In genomic region chr12:12906321-12906720, GRCm38 (mm10) we compare ENCODE assay signal across 15 mouse cellular contexts. TPM values are rescaled to one million over a fixed set of nuclear protein-coding genes. Genes with fewer than 3 reads are reported as not detected.
DNase-seq lines count a peak whose midpoint lies in the region; ATAC-seq and TF ChIP-seq lines count a peak whose summit lies in the region.
"Had no signal": no experiment of that assay in that cellular context is flagged by ENCODE, and none has a peak within 500 bp of the region (broad histone marks: within the 10 kb centered on the region; RNA-seq: fewer than 3 reads in every experiment).

No protein-coding gene starts in this region.

- WGBS in lung, embryonic 14.5 days, result 48% methylated on average over 8 of the region's 8 CpGs
- 63% methylated on average over 8 of the region's 8 CpGs for WGBS in forebrain, embryonic 13.5 days

- H3K36me3 ChIP-seq in lung, embryonic 14.5 days (ENCODE audit: insufficient read depth), result no peaks in the 10 kb centered on the region
- H3K36me3 ChIP-seq in E14TG2a.4 (ENCODE audit: insufficient read depth, low read length), result no peaks in the 10 kb centered on the region
- H3K36me3 ChIP-seq in forebrain, embryonic 13.5 days (ENCODE audit: poor library complexity, severe bottlenecking), result no peaks in the 10 kb centered on the region
- H3K36me3 ChIP-seq: intestine, embryonic 15.5 days; liver, embryonic 12.5 days; midbrain, embryonic 12.5 days had no signal

- DNase-seq in cerebellum, postnatal 10 days, result peak; percentile 33 to 68
- DNase-seq in cerebellum, adult 11 months, result no peak
- DNase-seq in lung, embryonic 14.5 days, result no peak
- DNase-seq in lung, postnatal 10 days, result no peak
- no peak for DNase-seq in urinary bladder, postnatal 25 days (ENCODE audit: low spot score)
- no peak for DNase-seq in gastrocnemius, postnatal 10 days
- DNase-seq: kidney, postnatal 14 days; lung, postnatal 36 days; right cerebral cortex, postnatal 4 days; thymus, adult 2 months had no signal

- no peak for ATAC-seq in lung, embryonic 14.5 days (ENCODE audit: insufficient read depth)
- no peak for ATAC-seq in forebrain, embryonic 13.5 days
- ATAC-seq: intestine, embryonic 15.5 days; liver, embryonic 12.5 days had no signal

- no peak overlapping the region for H3K4me3 ChIP-seq in lung, embryonic 14.5 days (ENCODE audit: low read depth, low read length)
- 0 out of 2 replicates have a peak overlapping the region, but pooled peaks have one; percentile 85 for H3K4me3 ChIP-seq in E14TG2a.4 (replicated peaks; ENCODE audit: low read length)
- H3K4me3 ChIP-seq in forebrain, embryonic 13.5 days, result no peak overlapping the region
- H3K4me3 ChIP-seq: intestine, embryonic 15.5 days; liver, embryonic 12.5 days; midbrain, embryonic 12.5 days had no signal

- no peak for TF ChIP-seq CTCF in lung, embryonic 14.5 days (IDR thresholded peaks at IDR 0.05; ENCODE audit: low read depth)
- TF ChIP-seq CTCF in E14TG2a.4 (conservative IDR thresholded peaks at IDR 0.05; ENCODE audit: low read length), result no peak

- no peak overlapping the region for H3K4me2 ChIP-seq in lung, embryonic 14.5 days
- no peak overlapping the region for H3K4me2 ChIP-seq in forebrain, embryonic 13.5 days
- H3K4me2 ChIP-seq: intestine, embryonic 15.5 days; liver, embryonic 12.5 days; midbrain, embryonic 12.5 days had no signal

- peaks cover 18% of the 10 kb centered on the region for H3K4me1 ChIP-seq in lung, embryonic 14.5 days (ENCODE audit: insufficient read depth)
- H3K4me1 ChIP-seq in E14TG2a.4 (replicated peaks; ENCODE audit: low read depth, low read length), result peaks cover 88% of the 10 kb centered on the region
- H3K4me1 ChIP-seq in forebrain, embryonic 13.5 days, result peaks cover 54% of the 10 kb centered on the region
- H3K4me1 ChIP-seq: liver, embryonic 12.5 days had no signal

- H3K9me3 ChIP-seq in lung, embryonic 14.5 days (ENCODE audit: low read depth, low read length), result no peaks in the 10 kb centered on the region
- no peaks in the 10 kb centered on the region for H3K9me3 ChIP-seq in E14TG2a.4 (ENCODE audit: low read length)
- no peaks in the 10 kb centered on the region for H3K9me3 ChIP-seq in forebrain, embryonic 13.5 days (replicated peaks)
- H3K9me3 ChIP-seq: intestine, embryonic 15.5 days; liver, embryonic 12.5 days; midbrain, embryonic 12.5 days had no signal

- peak overlapping the region; percentile 60; the same call in 1 of the 2 replicates for H3K27ac ChIP-seq in lung, embryonic 14.5 days (ENCODE audit: low read depth)
- H3K27ac ChIP-seq in forebrain, embryonic 13.5 days, result peak overlapping the region; percentile 59
- H3K27ac ChIP-seq: intestine, embryonic 15.5 days; liver, embryonic 12.5 days; midbrain, embryonic 12.5 days had no signal

- H3K9ac ChIP-seq in lung, embryonic 14.5 days, result no peak overlapping the region
- H3K9ac ChIP-seq in forebrain, embryonic 13.5 days, result no peak overlapping the region
- H3K9ac ChIP-seq: intestine, embryonic 15.5 days; liver, embryonic 12.5 days; midbrain, embryonic 12.5 days had no signal

- H3K27me3 ChIP-seq in lung, embryonic 14.5 days (ENCODE audit: insufficient read depth, low read length), result no peaks in the 10 kb centered on the region
- 0 out of 2 replicates have a peak, but pooled peaks cover 2% of the 10 kb centered on the region for H3K27me3 ChIP-seq in E14TG2a.4 (ENCODE audit: insufficient read depth, low read length)
- no peaks in the 10 kb centered on the region for H3K27me3 ChIP-seq in forebrain, embryonic 13.5 days
- H3K27me3 ChIP-seq: intestine, embryonic 15.5 days had no signal

RNA-seq across cellular contexts. Expression of gene Mycn, which starts 35.4 kb away (rescaled TPM):
- 64.2 and 70.7 TPM in 2 replicates for polyA plus RNA-seq in lung, embryonic 14.5 days (2014; fragmentation: Nextera tagmentation; extraction: Ambion mirVana)
- polyA plus RNA-seq in forebrain, embryonic 13.5 days (2015; fragmentation: Nextera tagmentation; extraction: Ambion mirVana), result 110 and 114 TPM in 2 replicates
- total RNA-seq in gastrocnemius, postnatal 10 days (2021), result 1 to 10 TPM; 2.3 to 4.1 TPM

Comparison
In these comparisons a context has a peak if more than half of its experiments do, and no peak if none do; other contexts are left out.
1. DNase-seq: peak in cerebellum, postnatal 10 days (2 of 2); none in cerebellum, adult 11 months (single experiment), lung, embryonic 14.5 days (single experiment), lung, postnatal 10 days (single experiment), urinary bladder, postnatal 25 days (single experiment) and gastrocnemius, postnatal 10 days (single experiment).